Mouse (Mus musculus): ENCODE results near the gene Pik3cd.

- TF ChIP-seq TCF12 (IDR thresholded peaks at IDR 0.05; ENCODE audit: low read depth, low read length), result no peak
- TF ChIP-seq CTCF (conservative IDR thresholded peaks at IDR 0.05 in 1 of 2, IDR thresholded peaks at IDR 0.05 in 1 of 2; ENCODE audit: low read depth in 2 of 2, low read length in 2 of 2), result no peak
- TF ChIP-seq EP300 (IDR thresholded peaks at IDR 0.05; ENCODE audit: low read length), result no peak
- no peak for TF ChIP-seq POLR2A (IDR thresholded peaks at IDR 0.05; ENCODE audit: low read depth, low read length)
- TF ChIP-seq ELF1 (IDR thresholded peaks at IDR 0.05; ENCODE audit: low read depth, low read length), result no peak
- no peak for TF ChIP-seq MAX (IDR thresholded peaks at IDR 0.05; ENCODE audit: low read length)
- TF ChIP-seq BHLHE40 (IDR thresholded peaks at IDR 0.05; ENCODE audit: low read depth, low read length), result no peak
- no peak for TF ChIP-seq KAT2A (IDR thresholded peaks at IDR 0.05; ENCODE audit: insufficient replicate concordance, low read length)
- no peak for TF ChIP-seq HCFC1 (IDR thresholded peaks at IDR 0.05; ENCODE audit: low read depth, low read length)
- TF ChIP-seq ZNF384 (IDR thresholded peaks at IDR 0.05; ENCODE audit: low read depth, low read length), result no peak
- no peak for TF ChIP-seq ETS1 (conservative IDR thresholded peaks at IDR 0.05; ENCODE audit: low read depth, low read length)
- TF ChIP-seq USF1 (IDR thresholded peaks at IDR 0.05; ENCODE audit: low read depth, low read length), result no peak
These were observed 23.2 kb downstream of the Pik3cd start for GRCm38 (mm10) chr4:149679056-149679770.
